Mouse (Mus musculus) olfactory bulb, adult 2 months (tissue): ENCODE results near the gene B430305J03Rik. TPM values are rescaled to one million over a fixed set of nuclear protein-coding genes. Genes with fewer than 3 reads are reported as not detected.

Experiments
- H3K27ac ChIP-seq: fragments of 200-500 bp; 2 replicates; pipeline ENCODE4 v1.5.1; 2012; ENCODE audit warnings: low read depth, low read length; ENCODE audit not compliant: insufficient read depth
- H3K4me1 ChIP-seq: fragments of 200-500 bp; 2 replicates; pipeline ENCODE4 v1.6.1; 2012; ENCODE audit warnings: low read length; ENCODE audit not compliant: control insufficient read depth, insufficient read depth
- H3K4me3 ChIP-seq: fragments of 200-500 bp; 2 replicates; pipeline ENCODE4 v1.5.1; 2012; ENCODE audit warnings: mild to moderate bottlenecking, low read depth, low read length, moderate library complexity; ENCODE audit not compliant: insufficient read depth
- CTCF ChIP-seq: fragments of 200-500 bp; IDR thresholded peaks from 2 replicates; pipeline ENCODE4 v1.5.1; 2012; ENCODE audit warnings: low read depth, mild to moderate bottlenecking, low read length, moderate library complexity; ENCODE audit not compliant: insufficient read depth
- POLR2A ChIP-seq: fragments of 200-500 bp; IDR thresholded peaks from 2 replicates; pipeline ENCODE4 v1.6.1; 2012; ENCODE audit warnings: mild to moderate bottlenecking, low read depth, low read length, moderate library complexity; ENCODE audit not compliant: insufficient read depth
- WGBS: fragments of 180-500 bp; shearing (Covaris S2); methylation state at CpG from one replicate; pipeline ENCODE4 v1.1.7; 2018; 5-methylcytosine and 5-hydroxymethylcytosine counted together
- polyA plus RNA-seq: library from polyadenylated mRNA; stranded (reverse); fragments of >200 nt; gene quantifications from 2 replicates; pipeline ENCODE4 v1.2.4, GENCODE M21; 2012; ENCODE audit warnings: low replicate concordance; ENCODE audit not compliant: missing spikeins, insufficient read depth, insufficient read length

The B430305J03Rik gene
- polyA plus RNA-seq, 1 experiment: not detected

GRCm38 (mm10) chr3:61358107-61358506, 7.6 kb downstream of the B430305J03Rik start:
- TF ChIP-seq POLR2A: no peak
- TF ChIP-seq CTCF: no peak
- WGBS: 35% methylated on average over 6 of the region's 6 CpGs
- Histone ChIP-seq H3K4me3 (no peak overlapping the region), H3K4me1 (peaks cover 5% of the 10 kb centered on the region), H3K27ac (no peak overlapping the region)

- H3K27ac ChIP-seq: no peak overlapping the region
- WGBS: 18% methylated on average over 1 of the region's 1 CpGs
- TF ChIP-seq CTCF (no peak), POLR2A (no peak)
- H3K4me1 ChIP-seq: peaks cover 3% of the 10 kb centered on the region
- no peak overlapping the region for H3K4me3 ChIP-seq
Observed at GRCm38 (mm10) chr3:61355464-61355863, 10.3 kb downstream of the B430305J03Rik start.

- TF ChIP-seq CTCF (no peak), POLR2A (no peak)
- Histone ChIP-seq H3K4me1 (no peaks in the 10 kb centered on the region), H3K4me3 (no peak overlapping the region), H3K27ac (no peak overlapping the region)
- WGBS: 35% methylated on average over 1 of the region's 1 CpGs
Observed at GRCm38 (mm10) chr3:61349433-61349832, 16.3 kb downstream of the B430305J03Rik start.

GRCm38 (mm10) chr3:61348036-61348614, 17.6 kb downstream of the B430305J03Rik start:
- H3K27ac ChIP-seq: no peak overlapping the region
- 90% methylated on average over 4 of the region's 4 CpGs for WGBS
- no peaks in the 10 kb centered on the region for H3K4me1 ChIP-seq
- no peak overlapping the region for H3K4me3 ChIP-seq
- TF ChIP-seq CTCF (no peak), POLR2A (no peak)

GRCm38 (mm10) chr3:61345636-61346035, 20.1 kb downstream of the B430305J03Rik start:
- WGBS: 61% methylated on average over 1 of the region's 1 CpGs
- no peak for TF ChIP-seq CTCF
- Histone ChIP-seq H3K4me3 (no peak overlapping the region), H3K4me1 (no peaks in the 10 kb centered on the region), H3K27ac (no peak overlapping the region)

- Histone ChIP-seq H3K4me1 (no peaks in the 10 kb centered on the region), H3K27ac (no peak overlapping the region), H3K4me3 (no peak overlapping the region)
- TF ChIP-seq POLR2A (no peak), CTCF (no peak)
- WGBS: 77% methylated on average over 7 of the region's 7 CpGs
Observed at GRCm38 (mm10) chr3:61344031-61344430, 21.7 kb downstream of the B430305J03Rik start.

- Histone ChIP-seq H3K27ac (no peak overlapping the region), H3K4me1 (no peaks in the 10 kb centered on the region), H3K4me3 (no peak overlapping the region)
- TF ChIP-seq CTCF (no peak), POLR2A (no peak)
- WGBS: 70% methylated on average over 5 of the region's 5 CpGs
Observed at GRCm38 (mm10) chr3:61340321-61340720, 25.4 kb downstream of the B430305J03Rik start.

- 93% methylated on average over 3 of the region's 3 CpGs for WGBS
Observed at GRCm38 (mm10) chr3:61337230-61337629, 28.5 kb downstream of the B430305J03Rik start.

GRCm38 (mm10) chr3:61336205-61336604, 29.5 kb downstream of the B430305J03Rik start:
- TF ChIP-seq CTCF (no peak), POLR2A (no peak)
- H3K27ac ChIP-seq: no peak overlapping the region
- WGBS: 65% methylated on average over 2 of the region's 2 CpGs

More at GRCm38 (mm10) chr3:61337230-61337629, 28.5 kb downstream of the B430305J03Rik start:
- TF ChIP-seq CTCF: no peak
- TF ChIP-seq POLR2A: no peak
- no peak overlapping the region for H3K27ac ChIP-seq
- H3K4me1 ChIP-seq: no peaks in the 10 kb centered on the region
- no peak overlapping the region for H3K4me3 ChIP-seq

GRCm38 (mm10) chr3:61321632-61322031, 44.1 kb downstream of the B430305J03Rik start:
- whole genome bisulfite sequencing: 62% methylated on average over 6 of the region's 6 CpGs
- H3K27ac ChIP-seq: no peak overlapping the region
- no peaks in the 10 kb centered on the region for H3K4me1 ChIP-seq
- no peak overlapping the region for H3K4me3 ChIP-seq
- TF ChIP-seq CTCF: no peak
- TF ChIP-seq POLR2A: no peak

More at GRCm38 (mm10) chr3:61336205-61336604, 29.5 kb downstream of the B430305J03Rik start:
- Histone ChIP-seq H3K4me3 (no peak overlapping the region), H3K4me1 (no peaks in the 10 kb centered on the region)
